Mouse (Mus musculus): ENCODE data around the gene Gldc. TPM values are rescaled to one million over a fixed set of nuclear protein-coding genes. Genes with fewer than 3 reads are reported as not detected.
"Not testable (repeated sequence)": the region's sequence is repeated elsewhere in the genome, so short reads cannot be mapped to it uniquely, and the experiment has no call there.

Gene Gldc
- polyA plus RNA-seq (2011; ENCODE audit: insufficient read depth, insufficient read length, low replicate concordance, missing spikeins): 5.4 TPM in 1 of 2 replicates, not detected in the other

GRCm38 (mm10) chr19:30174919-30175571 lies at the start of gene Gldc:
Gene Gldc, minus strand, starts transcription at chr19:30175429.
- Histone ChIP-seq H3K4me3 (replicated peaks; ENCODE audit: control insufficient read depth, low read depth, low read length) (no peak within 1 kb of the TSS), H3K4me1 (ENCODE audit: control insufficient read depth, insufficient read depth, low read length) (no peaks in the 10 kb centered on the region), H3K27ac (ENCODE audit: control insufficient read depth, insufficient read depth, low read depth, low read length, poor library complexity) (no peak within 1 kb of the TSS)
- TF ChIP-seq POLR2A (IDR thresholded peaks at IDR 0.05; ENCODE audit: borderline replicate concordance, control insufficient read depth, low read depth, low read length) (no peak), CTCF (IDR thresholded peaks at IDR 0.05; ENCODE audit: control insufficient read depth, insufficient read depth, low read length) (no peak)
- WGBS: 2% methylated on average over 53 of the region's 53 CpGs

DNA sequence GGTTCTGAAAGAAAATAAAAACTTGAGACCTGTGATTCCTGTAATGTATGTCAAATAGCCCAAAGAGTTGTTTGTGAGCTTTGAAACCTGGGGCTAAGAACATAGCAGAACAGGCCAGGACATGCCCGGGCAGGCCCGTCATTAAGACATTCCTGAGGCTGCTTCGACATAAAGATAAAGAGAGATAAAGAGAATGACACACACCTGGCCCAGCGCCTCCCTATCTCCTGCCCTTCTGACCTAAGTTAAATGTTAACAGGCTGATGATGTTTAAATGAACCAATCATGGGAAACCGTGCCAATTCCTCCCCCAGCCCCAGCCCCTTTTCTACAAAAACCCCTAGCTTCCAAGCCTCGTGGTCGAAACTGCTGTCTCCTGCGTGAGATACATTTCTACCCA lies 47.4 kb upstream of the Gldc start:
- not testable (repeated sequence) for H3K4me3 ChIP-seq (replicated peaks; ENCODE audit: control insufficient read depth, low read depth, low read length); H3K4me1 ChIP-seq (ENCODE audit: control insufficient read depth, insufficient read depth, low read length); H3K27ac ChIP-seq (ENCODE audit: control insufficient read depth, insufficient read depth, low read depth, low read length, poor library complexity)
- 81% methylated on average over 8 of the region's 8 CpGs for WGBS

GRCm38 (mm10) chr19:30217335-30217734 lies 42.1 kb upstream of the Gldc start:
- TF ChIP-seq CTCF (IDR thresholded peaks at IDR 0.05; ENCODE audit: control insufficient read depth, insufficient read depth, low read length): no peak
- no peak for TF ChIP-seq POLR2A (IDR thresholded peaks at IDR 0.05; ENCODE audit: borderline replicate concordance, control insufficient read depth, low read depth, low read length)
- Histone ChIP-seq H3K4me1 (ENCODE audit: control insufficient read depth, insufficient read depth, low read length) (no peaks in the 10 kb centered on the region), H3K27ac (ENCODE audit: control insufficient read depth, insufficient read depth, low read depth, low read length, poor library complexity) (no peak overlapping the region), H3K4me3 (replicated peaks; ENCODE audit: control insufficient read depth, low read depth, low read length) (no peak overlapping the region)
- WGBS: 27% methylated on average over 7 of the region's 7 CpGs

DNA sequence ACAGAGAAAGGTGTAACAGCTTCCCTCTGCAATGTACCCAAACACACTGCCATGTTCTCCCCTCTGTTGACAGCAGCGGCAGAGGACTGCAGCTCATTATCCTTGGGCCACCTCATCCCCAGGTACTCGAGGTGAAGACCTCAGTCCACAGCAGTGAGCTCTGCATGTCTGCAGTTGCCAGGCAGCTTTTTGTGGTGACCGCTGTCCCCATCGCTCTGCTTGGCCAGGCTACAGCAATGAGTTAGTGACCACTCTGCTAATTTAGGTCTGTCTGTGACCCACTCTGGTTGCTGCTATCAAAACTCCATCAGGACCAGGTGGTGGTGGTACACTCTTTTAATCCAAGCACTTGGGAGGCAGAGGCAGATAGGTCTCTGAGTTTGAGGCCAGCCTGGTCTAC lies 41.0 kb upstream of the Gldc start:
- WGBS: 75% methylated on average over 4 of the region's 4 CpGs
- Histone ChIP-seq H3K4me1 (ENCODE audit: control insufficient read depth, insufficient read depth, low read length) (no peaks in the 10 kb centered on the region), H3K4me3 (replicated peaks; ENCODE audit: control insufficient read depth, low read depth, low read length) (no peak overlapping the region), H3K27ac (ENCODE audit: control insufficient read depth, insufficient read depth, low read depth, low read length, poor library complexity) (no peak overlapping the region)
- TF ChIP-seq POLR2A (IDR thresholded peaks at IDR 0.05; ENCODE audit: borderline replicate concordance, control insufficient read depth, low read depth, low read length) (no peak), CTCF (IDR thresholded peaks at IDR 0.05; ENCODE audit: control insufficient read depth, insufficient read depth, low read length) (no peak)

GRCm38 (mm10) chr19:30215736-30216135 lies 40.5 kb upstream of the Gldc start:
- H3K27ac ChIP-seq (ENCODE audit: control insufficient read depth, insufficient read depth, low read depth, low read length, poor library complexity); H3K4me1 ChIP-seq (ENCODE audit: control insufficient read depth, insufficient read depth, low read length); H3K4me3 ChIP-seq (replicated peaks; ENCODE audit: control insufficient read depth, low read depth, low read length): not testable (repeated sequence)
- 54% methylated on average over 2 of the region's 2 CpGs for WGBS

GRCm38 (mm10) chr19:30214026-30214425 lies 38.8 kb upstream of the Gldc start:
- Histone ChIP-seq H3K27ac (ENCODE audit: control insufficient read depth, insufficient read depth, low read depth, low read length, poor library complexity) (no peak overlapping the region), H3K4me3 (replicated peaks; ENCODE audit: control insufficient read depth, low read depth, low read length) (no peak overlapping the region)
- WGBS: 50% methylated on average over 2 of the region's 2 CpGs

DNA sequence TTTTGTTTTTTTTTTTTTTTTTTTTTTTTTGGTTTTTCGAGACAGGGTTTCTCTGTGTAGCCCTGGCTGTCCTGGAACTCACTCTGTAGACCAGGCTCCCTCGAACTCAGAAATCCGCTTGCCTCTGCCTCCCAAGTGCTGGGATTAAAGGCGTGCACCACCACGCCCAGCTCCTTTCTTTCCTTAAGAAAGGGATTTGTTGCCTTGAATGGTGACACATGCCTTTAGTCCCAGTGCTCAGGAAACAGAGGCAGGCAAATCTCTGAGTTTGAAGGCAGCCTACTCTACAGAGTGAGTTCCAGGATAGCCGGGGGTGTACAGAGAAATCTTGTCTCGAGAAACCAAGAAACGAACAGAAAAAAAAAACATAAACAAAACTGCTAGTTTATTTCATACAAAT lies 33.8 kb upstream of the Gldc start:
- 75% methylated on average over 8 of the region's 8 CpGs for WGBS
- H3K4me3 ChIP-seq (replicated peaks; ENCODE audit: control insufficient read depth, low read depth, low read length); H3K27ac ChIP-seq (ENCODE audit: control insufficient read depth, insufficient read depth, low read depth, low read length, poor library complexity): not testable (repeated sequence)

More at GRCm38 (mm10) chr19:30214026-30214425, 38.8 kb upstream of the Gldc start:
- H3K4me1 ChIP-seq (ENCODE audit: control insufficient read depth, insufficient read depth, low read length): no peaks in the 10 kb centered on the region
- TF ChIP-seq CTCF (IDR thresholded peaks at IDR 0.05; ENCODE audit: control insufficient read depth, insufficient read depth, low read length) (no peak), POLR2A (IDR thresholded peaks at IDR 0.05; ENCODE audit: borderline replicate concordance, control insufficient read depth, low read depth, low read length) (no peak)

DNA sequence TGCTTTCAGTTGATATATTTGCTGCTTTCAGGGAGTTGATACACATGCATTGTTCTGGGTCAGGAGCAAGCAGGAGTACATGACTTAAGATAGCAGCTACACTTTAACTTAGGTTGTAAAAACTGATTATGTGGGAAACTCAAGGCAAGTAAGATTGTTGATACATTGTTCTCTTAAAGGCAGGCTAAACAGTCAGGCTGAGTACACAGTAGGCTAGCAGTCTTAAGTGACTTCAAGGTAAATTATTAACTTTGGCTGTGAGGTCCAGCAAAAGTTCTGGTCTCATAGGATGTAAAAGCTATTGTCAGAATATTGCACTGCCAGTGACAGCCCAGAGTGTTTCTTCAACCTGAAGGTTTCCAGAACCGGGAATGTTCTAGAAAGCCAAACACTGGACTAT lies 31.8 kb upstream of the Gldc start:
- 82% methylated on average over 1 of the region's 1 CpGs for WGBS
- TF ChIP-seq POLR2A (IDR thresholded peaks at IDR 0.05; ENCODE audit: borderline replicate concordance, control insufficient read depth, low read depth, low read length): no peak
- TF ChIP-seq CTCF (IDR thresholded peaks at IDR 0.05; ENCODE audit: control insufficient read depth, insufficient read depth, low read length): no peak
- Histone ChIP-seq H3K4me3 (replicated peaks; ENCODE audit: control insufficient read depth, low read depth, low read length) (no peak overlapping the region), H3K4me1 (ENCODE audit: control insufficient read depth, insufficient read depth, low read length) (no peaks in the 10 kb centered on the region), H3K27ac (ENCODE audit: control insufficient read depth, insufficient read depth, low read depth, low read length, poor library complexity) (no peak overlapping the region)

More for the DNA sequence above, 33.8 kb upstream of the Gldc start:
- not testable (repeated sequence) for H3K4me1 ChIP-seq (ENCODE audit: control insufficient read depth, insufficient read depth, low read length)

DNA sequence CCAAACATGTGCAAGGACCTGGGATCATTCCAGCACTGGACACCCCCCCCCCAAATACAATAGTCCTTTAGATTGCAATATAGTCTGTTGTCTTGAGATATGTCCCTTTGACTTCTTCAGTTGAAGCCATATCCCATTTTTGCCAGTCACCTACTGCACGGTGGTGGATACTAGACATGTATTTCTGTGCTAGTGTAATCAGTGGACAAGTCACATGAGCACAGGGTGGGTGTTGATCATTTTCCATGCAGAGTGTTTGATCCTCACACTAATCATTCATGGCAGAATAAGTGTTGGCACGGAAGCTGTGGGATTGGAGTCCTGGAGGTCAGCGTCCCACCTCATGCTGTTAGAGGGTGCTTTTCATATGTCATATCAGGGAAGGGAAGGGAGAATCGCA lies 30.6 kb upstream of the Gldc start:
- Histone ChIP-seq H3K27ac (ENCODE audit: control insufficient read depth, insufficient read depth, low read depth, low read length, poor library complexity) (no peak overlapping the region), H3K4me1 (ENCODE audit: control insufficient read depth, insufficient read depth, low read length) (no peaks in the 10 kb centered on the region), H3K4me3 (replicated peaks; ENCODE audit: control insufficient read depth, low read depth, low read length) (no peak overlapping the region)
- TF ChIP-seq CTCF (IDR thresholded peaks at IDR 0.05; ENCODE audit: control insufficient read depth, insufficient read depth, low read length): no peak
- no peak for TF ChIP-seq POLR2A (IDR thresholded peaks at IDR 0.05; ENCODE audit: borderline replicate concordance, control insufficient read depth, low read depth, low read length)
- 58% methylated on average over 4 of the region's 4 CpGs for WGBS

Measured in bone marrow, adult 2 months (tissue).